Mouse (Mus musculus) midbrain, embryonic 16.5 days (tissue): ENCODE measurements around the gene Mnd1. TPM values are rescaled to one million over a fixed set of nuclear protein-coding genes. Genes with fewer than 3 reads are reported as not detected.

Experiments
- ATAC-seq: fragments of 200-750 bp; cut with Nextera tagmentation; 2 replicates; pipeline ENCODE4 v1.8.0; 2017; ENCODE audit warnings: moderate TSS enrichment
- H3K27ac ChIP-seq: fragments of 300-500 bp; sonication (generic); 2 replicates; pipeline ENCODE4 v1.5.1; 2014; ENCODE audit warnings: mild to moderate bottlenecking, low read length, mixed read lengths
- H3K27me3 ChIP-seq: fragments of 300-500 bp; sonication (generic); 2 replicates; pipeline ENCODE4 v1.6.1; 2014; ENCODE audit warnings: low read depth, low read length, mixed read lengths; ENCODE audit not compliant: control insufficient read depth, insufficient read depth
- H3K36me3 ChIP-seq: fragments of 300-500 bp; sonication (generic); 2 replicates; pipeline ENCODE4 v1.6.1; 2014; ENCODE audit warnings: mild to moderate bottlenecking, low read length, moderate library complexity, mixed read lengths; ENCODE audit not compliant: control insufficient read depth, insufficient read depth
- H3K4me1 ChIP-seq: fragments of 300-500 bp; sonication (generic); 2 replicates; pipeline ENCODE4 v1.6.1; 2014; ENCODE audit warnings: mild to moderate bottlenecking, low read length, mixed read lengths; ENCODE audit not compliant: control insufficient read depth, insufficient read depth
- H3K4me2 ChIP-seq: fragments of 300-500 bp; sonication (generic); 2 replicates; pipeline ENCODE4 v1.6.1; 2014; ENCODE audit warnings: mild to moderate bottlenecking, low read length, mixed read lengths
- H3K4me3 ChIP-seq: fragments of 300-500 bp; sonication (generic); 2 replicates; pipeline ENCODE4 v1.5.1; 2014; ENCODE audit warnings: low read depth, mild to moderate bottlenecking, low read length, moderate library complexity, mixed read lengths
- H3K9ac ChIP-seq: fragments of 300-500 bp; sonication (generic); 2 replicates; pipeline ENCODE4 v1.6.1; 2014; ENCODE audit warnings: low read depth, low read length, mixed read lengths
- H3K9me3 ChIP-seq: fragments of 300-500 bp; sonication (generic); replicated peaks from 2 replicates; pipeline ENCODE4 v1.6.1; 2014; ENCODE audit warnings: mild to moderate bottlenecking, low read length, mixed read lengths; ENCODE audit not compliant: control insufficient read depth, poor library complexity, severe bottlenecking
- WGBS: fragments of 180-500 bp; shearing (Covaris S2); extraction: QIAGEN DNeasy Blood & Tissue Kit; methylation state at CpG from one replicate; pipeline ENCODE4 v1.1.7; 2014; 5-methylcytosine and 5-hydroxymethylcytosine counted together
- polyA plus RNA-seq: library from polyadenylated mRNA; unstranded; fragments of >200 nt; fragmentation: Nextera tagmentation; extraction: Ambion mirVana; gene quantifications from 2 replicates; pipeline ENCODE4 v1.2.1, GENCODE M21; 2015

The Mnd1 gene
- polyA plus RNA-seq, 1 experiment from 2014 or later: 1.4 TPM

DNA sequence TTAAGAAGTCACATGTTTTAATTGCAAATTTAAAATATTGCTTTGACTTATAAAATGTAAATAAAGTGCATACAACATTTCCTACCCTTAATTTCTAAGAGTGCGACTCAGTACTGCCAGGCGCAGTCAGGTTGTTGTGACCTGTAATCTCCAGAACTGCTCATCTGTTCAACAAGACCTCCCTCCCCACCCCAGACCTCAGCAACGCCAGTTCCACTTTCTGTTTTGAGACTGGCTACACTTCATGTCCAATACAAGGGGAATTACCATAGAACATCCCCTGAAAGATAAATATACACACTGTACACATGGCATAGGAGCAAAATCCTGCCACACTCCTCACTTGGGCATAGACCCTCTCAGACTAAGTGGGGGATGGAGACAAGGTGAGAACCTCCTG is 28.9 kb downstream of the Mnd1 start:
- no peak for ATAC-seq
- Histone ChIP-seq H3K27me3 (no peaks in the 10 kb centered on the region), H3K4me1 (no peaks in the 10 kb centered on the region), H3K9ac (no peak overlapping the region), H3K9me3 (no peaks in the 10 kb centered on the region), H3K4me3 (no peak overlapping the region), H3K27ac (no peak overlapping the region), H3K36me3 (no peaks in the 10 kb centered on the region), H3K4me2 (no peak overlapping the region)
- WGBS: 84% methylated on average over 3 of the region's 3 CpGs

DNA sequence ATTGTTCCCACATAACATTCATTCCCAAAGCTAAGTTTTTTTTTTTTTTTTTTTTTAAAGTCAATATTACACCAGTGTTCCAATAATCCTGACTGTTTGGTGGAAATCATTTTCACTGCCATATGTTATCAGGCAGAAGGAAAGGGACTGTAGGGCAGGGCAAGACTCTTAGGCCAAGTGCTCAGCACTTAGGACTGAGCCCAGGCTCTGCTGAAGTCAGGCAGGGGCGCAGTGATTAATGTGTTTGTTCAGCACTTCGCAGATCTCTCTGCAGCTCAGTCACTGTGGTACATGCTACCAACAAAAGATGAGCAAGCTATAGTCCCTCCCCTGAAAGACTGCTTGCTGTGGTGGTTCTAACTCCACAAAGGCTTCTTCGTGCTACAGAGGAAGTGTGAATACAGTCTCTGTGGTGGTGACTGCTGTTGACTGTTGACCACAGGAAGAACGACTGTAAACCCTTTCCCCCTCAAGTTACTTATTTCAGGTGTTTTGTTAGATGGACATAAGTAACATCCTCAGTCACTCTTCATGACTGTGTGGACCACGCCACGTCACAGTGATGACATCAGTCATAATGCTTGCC is 29.8 kb downstream of the Mnd1 start:
- H3K36me3 ChIP-seq: no peaks in the 10 kb centered on the region
- no peak overlapping the region for H3K4me3 ChIP-seq
- H3K9me3 ChIP-seq: no peaks in the 10 kb centered on the region
- WGBS: 70% methylated on average over 6 of the region's 6 CpGs
- no peak for ATAC-seq
- no peak overlapping the region for H3K4me2 ChIP-seq
- no peak overlapping the region for H3K27ac ChIP-seq
- no peaks in the 10 kb centered on the region for H3K27me3 ChIP-seq
- no peak overlapping the region for H3K9ac ChIP-seq
- no peaks in the 10 kb centered on the region for H3K4me1 ChIP-seq

DNA sequence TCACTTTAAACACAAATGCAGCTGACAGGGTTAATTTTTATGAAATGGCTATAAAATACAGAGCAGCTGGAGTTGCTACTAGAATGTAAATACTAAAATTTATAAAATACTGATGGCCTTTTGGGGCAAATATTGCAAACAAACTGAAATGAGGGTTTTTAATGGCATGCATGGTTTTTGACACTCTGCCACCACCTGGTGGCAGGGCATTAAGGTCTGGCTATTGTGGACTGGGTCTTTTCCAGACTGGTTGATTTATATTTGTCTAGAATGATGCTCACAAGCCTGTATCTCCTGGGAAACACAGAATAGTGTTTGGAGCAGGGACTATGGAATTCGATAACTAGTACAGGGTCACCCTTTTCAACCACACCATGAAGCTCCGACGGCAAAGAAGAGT is 32.1 kb downstream of the Mnd1 start:
- no peaks in the 10 kb centered on the region for H3K4me1 ChIP-seq
- H3K27me3 ChIP-seq: no peaks in the 10 kb centered on the region
- no peak for ATAC-seq
- 86% methylated on average over 3 of the region's 3 CpGs for WGBS
- no peak overlapping the region for H3K4me2 ChIP-seq
- H3K9me3 ChIP-seq: no peaks in the 10 kb centered on the region
- H3K27ac ChIP-seq: no peak overlapping the region
- H3K4me3 ChIP-seq: no peak overlapping the region
- H3K9ac ChIP-seq: no peak overlapping the region
- no peaks in the 10 kb centered on the region for H3K36me3 ChIP-seq

DNA sequence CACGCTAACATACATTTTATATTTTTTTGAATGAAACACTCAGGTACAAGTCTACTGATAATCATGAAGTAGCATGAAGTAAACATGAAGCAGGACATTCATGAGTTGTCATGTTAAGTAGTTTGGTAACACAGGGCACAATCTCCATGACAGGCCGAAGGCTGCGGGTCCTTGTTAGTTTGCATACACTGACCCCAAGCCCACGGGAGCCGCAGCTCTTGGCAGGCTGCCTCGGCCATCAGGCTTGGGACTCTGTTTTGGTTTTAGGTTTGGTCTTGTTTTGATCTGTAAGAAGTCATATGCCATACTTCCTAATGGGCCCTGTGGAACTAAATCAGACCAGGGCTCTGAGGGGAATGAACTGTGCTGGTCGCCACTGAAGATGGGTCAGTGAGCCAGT is 36.9 kb downstream of the Mnd1 start:
- ATAC-seq: no peak
- Histone ChIP-seq H3K27me3 (no peaks in the 10 kb centered on the region), H3K9ac (no peak overlapping the region), H3K27ac (no peak overlapping the region), H3K36me3 (no peaks in the 10 kb centered on the region), H3K9me3 (no peaks in the 10 kb centered on the region), H3K4me1 (no peaks in the 10 kb centered on the region), H3K4me2 (no peak overlapping the region), H3K4me3 (no peak overlapping the region)
- 76% methylated on average over 7 of the region's 7 CpGs for WGBS

DNA sequence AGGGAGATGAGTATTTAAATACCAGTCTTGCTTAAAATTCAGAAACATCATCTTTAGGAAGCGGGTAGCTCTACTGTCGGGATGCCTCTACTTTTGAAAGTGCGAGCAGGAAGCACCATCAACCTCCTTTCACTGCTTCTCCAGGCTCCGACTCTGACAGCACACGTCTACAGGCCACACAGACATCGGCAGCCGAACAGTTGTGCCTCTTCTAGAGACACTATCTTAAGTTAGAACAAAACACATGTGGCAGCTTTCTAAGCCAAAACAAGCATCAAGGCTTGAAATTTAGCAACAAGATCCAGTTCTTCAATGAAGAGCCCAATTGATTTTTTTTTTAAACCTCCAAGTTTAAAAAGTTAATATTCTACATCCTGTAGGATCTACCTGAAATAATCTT is 37.4 kb downstream of the Mnd1 start:
- H3K27ac ChIP-seq: no peak overlapping the region
- no peaks in the 10 kb centered on the region for H3K9me3 ChIP-seq
- H3K4me3 ChIP-seq: no peak overlapping the region
- H3K4me2 ChIP-seq: no peak overlapping the region
- H3K27me3 ChIP-seq: no peaks in the 10 kb centered on the region
- no peak overlapping the region for H3K9ac ChIP-seq
- 86% methylated on average over 7 of the region's 7 CpGs for WGBS
- ATAC-seq: no peak
- no peaks in the 10 kb centered on the region for H3K4me1 ChIP-seq
- H3K36me3 ChIP-seq: no peaks in the 10 kb centered on the region

DNA sequence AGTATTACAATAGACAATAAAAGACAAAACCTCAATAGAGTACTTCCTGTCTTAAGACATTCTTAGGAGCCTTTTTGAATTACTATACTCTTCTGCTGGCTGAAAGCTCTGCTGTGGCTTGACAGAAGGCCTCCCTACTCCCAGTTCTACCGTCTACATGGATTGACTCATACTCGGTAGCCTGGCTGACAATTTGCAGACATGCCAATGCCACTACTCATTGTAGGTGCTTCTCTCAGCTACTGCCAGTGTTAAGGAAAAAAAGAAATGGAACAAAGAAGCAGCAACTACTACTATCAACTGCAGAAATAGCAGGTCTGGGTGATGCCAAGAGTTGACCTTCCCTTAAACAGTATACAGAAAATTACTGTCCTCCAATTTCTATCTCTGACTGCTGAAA is 47.0 kb downstream of the Mnd1 start:
- Histone ChIP-seq H3K9me3 (no peaks in the 10 kb centered on the region), H3K4me2 (no peak overlapping the region), H3K27me3 (no peaks in the 10 kb centered on the region), H3K9ac (no peak overlapping the region), H3K36me3 (no peaks in the 10 kb centered on the region), H3K4me3 (no peak overlapping the region), H3K27ac (no peak overlapping the region), H3K4me1 (no peaks in the 10 kb centered on the region)
- 86% methylated on average over 2 of the region's 2 CpGs for WGBS
- ATAC-seq: no peak

DNA sequence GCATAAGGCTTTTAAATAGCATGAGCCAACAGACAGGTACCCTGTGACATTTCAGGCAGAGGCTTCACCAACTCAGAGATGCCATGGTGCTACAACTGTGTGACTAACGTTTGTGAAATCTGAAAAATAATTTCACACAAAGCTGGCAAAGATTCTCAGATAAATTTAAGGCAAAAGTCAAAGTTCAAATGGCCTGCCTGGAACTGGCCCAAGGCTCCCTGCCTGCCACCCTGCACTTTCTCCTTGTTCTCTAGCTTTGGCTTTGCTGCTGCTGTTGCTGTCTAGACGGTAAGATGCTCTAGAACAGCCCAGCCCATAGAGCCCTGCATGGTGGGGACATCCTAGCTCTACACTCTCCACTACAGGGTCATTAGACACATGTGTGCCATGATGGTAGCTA is 49.5 kb downstream of the Mnd1 start:
- no peak overlapping the region for H3K4me2 ChIP-seq
- 67% methylated on average over 2 of the region's 2 CpGs for WGBS

DNA sequence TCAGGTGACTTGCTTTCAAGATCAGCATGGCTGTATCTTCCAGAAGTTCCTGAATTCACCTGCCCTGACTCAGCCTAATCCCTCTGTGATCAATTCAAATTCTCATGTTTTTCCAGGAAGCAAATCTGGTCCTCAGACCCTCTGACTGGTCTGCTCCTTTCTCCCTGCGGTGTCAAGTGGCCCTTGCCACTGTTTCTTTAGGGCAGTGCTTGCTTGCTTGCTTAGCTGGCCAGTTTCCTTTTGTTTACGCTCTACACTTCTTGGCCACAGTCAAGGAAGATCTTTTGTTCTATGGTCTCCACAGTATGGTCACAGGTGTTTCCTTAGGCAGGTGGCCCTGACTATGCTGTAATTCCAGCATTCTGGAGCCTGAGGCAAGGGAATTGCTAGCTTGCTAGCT is 52.0 kb downstream of the Mnd1 start:
- H3K27me3 ChIP-seq: no peaks in the 10 kb centered on the region
- ATAC-seq: no peak
- 87% methylated on average over 2 of the region's 2 CpGs for WGBS

More for the DNA sequence above, 49.5 kb downstream of the Mnd1 start:
- Histone ChIP-seq H3K36me3 (no peaks in the 10 kb centered on the region), H3K27ac (no peak overlapping the region), H3K4me3 (no peak overlapping the region), H3K4me1 (no peaks in the 10 kb centered on the region), H3K9me3 (no peaks in the 10 kb centered on the region), H3K9ac (no peak overlapping the region), H3K27me3 (no peaks in the 10 kb centered on the region)
- ATAC-seq: no peak

DNA sequence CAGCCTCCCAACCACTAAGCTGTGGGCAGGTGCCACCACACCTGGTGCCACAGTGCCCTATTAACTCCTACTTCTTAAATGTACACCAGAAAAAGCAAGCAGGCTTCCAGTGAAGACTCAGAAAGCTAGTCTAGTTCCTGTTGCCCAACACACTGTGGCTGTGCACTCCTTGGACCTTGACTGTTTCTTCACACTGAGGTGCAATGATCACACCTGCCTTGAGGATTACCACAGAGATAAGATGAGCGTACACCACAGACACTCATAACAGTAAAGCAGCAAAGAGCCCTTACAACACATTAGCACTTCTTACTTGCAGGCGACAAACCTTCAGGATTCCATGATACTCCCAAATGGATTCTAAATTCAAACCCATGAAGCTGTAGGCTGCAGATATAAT is 62.7 kb downstream of the Mnd1 start:
- no peak overlapping the region for H3K27ac ChIP-seq
- H3K9ac ChIP-seq: no peak overlapping the region
- WGBS: 94% methylated on average over 2 of the region's 2 CpGs

More for the DNA sequence above, 52.0 kb downstream of the Mnd1 start:
- Histone ChIP-seq H3K4me3 (no peak overlapping the region), H3K4me1 (no peaks in the 10 kb centered on the region), H3K9ac (no peak overlapping the region), H3K27ac (no peak overlapping the region), H3K4me2 (no peak overlapping the region), H3K9me3 (no peaks in the 10 kb centered on the region), H3K36me3 (no peaks in the 10 kb centered on the region)

More for the DNA sequence above, 62.7 kb downstream of the Mnd1 start:
- ATAC-seq: no peak
- Histone ChIP-seq H3K27me3 (no peaks in the 10 kb centered on the region), H3K4me2 (no peak overlapping the region), H3K9me3 (no peaks in the 10 kb centered on the region), H3K4me3 (no peak overlapping the region), H3K36me3 (no peaks in the 10 kb centered on the region), H3K4me1 (no peaks in the 10 kb centered on the region)
